Mouse (Mus musculus) macrophage (primary cell): ENCODE results near the gene Sap30bp. TPM values are rescaled to one million over a fixed set of nuclear protein-coding genes. Genes with fewer than 3 reads are reported as not detected.

ENCODE experiments used
- H3K27ac ChIP-seq: fragments of 350-480 bp; formaldehyde crosslinking; 2 replicates; pipeline ENCODE4 v1.9.0; 2021
- H3K36me3 ChIP-seq: fragments of 350-480 bp; formaldehyde crosslinking; 2 replicates; pipeline ENCODE4 v1.9.0; 2021; ENCODE audit errors: inconsistent target
- H3K4me3 ChIP-seq: fragments of 350-480 bp; formaldehyde crosslinking; 2 replicates; pipeline ENCODE4 v1.9.0; 2021; ENCODE audit errors: inconsistent target
- H3K79me2 ChIP-seq: fragments of 350-480 bp; formaldehyde crosslinking; 2 replicates; pipeline ENCODE4 v1.9.0; 2021; ENCODE audit errors: inconsistent target
- WGBS: methylation state at CpG from one replicate; pipeline ENCODE4 v1.1.7; 2026; ENCODE audit warnings: inconsistent platforms; ENCODE audit not compliant: missing documents; 5-methylcytosine and 5-hydroxymethylcytosine counted together
- polyA plus RNA-seq: library from polyadenylated mRNA; stranded (reverse); fragments of 250-400 nt; gene quantifications from 3 replicates; pipeline ENCODE4 v1.2.4, GENCODE M21; 2018; ENCODE audit warnings: inconsistent platforms
- total RNA-seq, 78 experiments: library from RNA; depleted of rRNA; stranded (reverse); fragments of 250-400 nt; gene quantifications; 1 replicate in 9 of 78; 2 replicates in 24 of 78; 3 replicates in 43 of 78; 4 replicates in 2 of 78; pipeline ENCODE4 v1.2.4; 2018; ENCODE audit warnings: inconsistent platforms in 56 of 78

The Sap30bp gene
- total RNA-seq (2018; cell fraction: chromatin; rRNA removed) = 10 to 100 TPM; 33.7 to 89.1 (median 62.3) TPM
- 10 to 100 TPM; 22.2 to 50.3 (median 32.8) TPM for total RNA-seq (2018; cell fraction: cytosol; rRNA removed)
- 10 to 100 TPM; 17.5 to 45.1 (median 31.4) TPM for total RNA-seq (2018; cell fraction: nucleus; rRNA removed)
- polyA plus RNA-seq = 25.1 to 51.8 TPM (median 29.4 TPM) in 3 replicates

DNA sequence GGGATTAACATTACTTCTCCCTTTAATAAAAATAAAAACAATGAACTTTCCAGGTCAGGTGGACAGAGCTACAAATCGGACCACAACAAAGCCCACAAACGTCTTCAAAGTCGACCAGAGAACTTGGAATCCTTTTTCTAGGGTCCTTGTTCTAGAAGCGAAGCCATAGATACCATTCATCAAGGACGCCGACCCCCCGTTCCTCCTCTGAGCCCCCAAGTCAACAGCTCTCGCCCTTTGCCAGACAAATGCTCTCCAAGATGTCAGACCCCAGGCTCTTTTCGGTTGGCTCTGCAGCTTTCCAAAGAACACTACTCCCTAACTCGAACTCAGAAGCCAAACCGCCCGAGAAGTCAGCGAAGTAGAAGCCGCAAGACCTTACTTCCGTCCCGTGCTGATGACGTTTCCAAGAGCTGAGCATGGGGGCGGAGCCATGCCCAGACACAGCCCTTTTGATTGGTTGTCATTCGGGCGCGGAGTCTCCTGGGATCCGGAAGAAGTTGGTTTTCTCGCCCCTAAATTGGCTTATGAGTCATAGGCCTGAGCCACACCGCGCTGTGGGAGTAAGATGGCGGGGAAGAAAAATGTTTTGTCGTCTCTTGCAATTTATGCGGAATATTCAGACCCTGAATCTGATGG is at the start of gene Sap30bp, which contains the start of gene Recql5:
Gene Sap30bp (plus strand): TSS at position 175 of the 639 bp plus-strand sequence.
Gene Recql5 (minus strand): TSS at position 370 of the 639 bp plus-strand sequence.
- whole genome bisulfite sequencing = under 1% methylated on average over 28 of the region's 28 CpGs
- Histone ChIP-seq H3K27ac (peak within 1 kb of the TSS; percentile 51), H3K79me2 (peaks cover 57% of the 10 kb centered on the region), H3K4me3 (peak within 1 kb of the TSS; percentile 99), H3K36me3 (peaks cover 31% of the 10 kb centered on the region)

DNA sequence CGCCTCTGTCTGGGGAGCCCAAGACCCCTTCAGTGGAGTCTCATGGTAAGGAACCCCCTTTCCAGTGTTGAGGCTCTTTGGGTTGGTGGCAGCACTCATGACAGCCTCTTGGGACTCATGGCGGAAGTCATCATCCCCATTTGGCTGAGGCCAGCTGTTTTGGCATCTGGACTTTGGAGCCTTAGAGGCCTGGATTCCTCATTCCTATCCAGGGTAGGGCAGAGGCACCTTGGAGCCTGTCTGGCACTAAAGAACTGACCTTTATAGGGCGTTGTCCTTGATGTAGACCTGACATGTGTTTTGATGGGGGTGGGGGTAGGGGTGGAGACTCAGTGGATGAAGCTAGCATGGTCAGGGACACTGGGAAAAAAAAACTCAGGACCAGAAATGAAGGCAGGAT is 48.7 kb upstream of the Sap30bp start:
- Histone ChIP-seq H3K27ac (no peak overlapping the region), H3K36me3 (no peaks in the 10 kb centered on the region), H3K4me3 (no peak overlapping the region), H3K79me2 (no peaks in the 10 kb centered on the region)
- 100% methylated on average over 3 of the region's 3 CpGs for WGBS

DNA sequence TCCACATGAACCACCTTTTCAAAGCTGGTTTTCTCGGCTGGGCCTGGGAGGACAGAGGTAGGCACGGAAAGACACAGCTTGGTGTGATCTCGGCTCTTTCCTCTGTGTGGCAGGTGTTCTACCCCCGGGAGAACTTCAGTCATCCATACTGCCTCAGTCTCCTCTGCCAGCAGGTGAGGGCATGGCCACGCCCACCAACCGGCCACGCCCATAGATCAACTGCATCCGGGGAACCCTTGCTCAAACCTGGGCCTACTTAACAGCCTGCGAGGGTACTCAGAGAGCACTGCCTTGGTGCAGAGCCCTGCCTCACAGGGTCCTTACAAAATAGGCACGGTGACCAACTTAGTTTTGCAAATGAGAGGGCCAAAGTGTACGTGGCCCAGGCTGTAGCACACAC is 47.8 kb upstream of the Sap30bp start:
- no peaks in the 10 kb centered on the region for H3K36me3 ChIP-seq
- no peak overlapping the region for H3K4me3 ChIP-seq
- no peak overlapping the region for H3K27ac ChIP-seq
- 90% methylated on average over 11 of the region's 11 CpGs for WGBS
- H3K79me2 ChIP-seq = no peaks in the 10 kb centered on the region

DNA sequence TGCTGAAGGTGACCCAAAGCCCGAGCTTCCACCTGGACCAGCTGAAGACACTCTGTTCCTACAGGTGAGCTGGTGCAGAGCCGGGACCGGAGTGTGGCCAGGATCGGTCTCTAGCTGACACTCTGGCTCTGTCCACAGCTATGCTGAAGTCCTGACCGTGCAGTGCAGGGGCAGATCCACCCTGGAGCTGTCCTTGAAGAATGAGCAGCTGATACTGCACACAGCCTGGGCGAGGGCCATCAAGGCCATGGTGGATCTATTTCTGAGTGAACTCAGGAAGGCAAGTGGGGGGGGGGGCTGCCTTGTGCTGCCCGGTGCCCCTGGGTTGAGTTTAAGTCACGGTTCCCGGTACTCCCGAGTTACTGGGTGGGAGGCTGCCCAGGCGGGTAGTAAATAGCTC is 46.6 kb upstream of the Sap30bp start:
- 97% methylated on average over 11 of the region's 11 CpGs for WGBS
- H3K27ac ChIP-seq = no peak overlapping the region
- H3K79me2 ChIP-seq = no peaks in the 10 kb centered on the region
- no peak overlapping the region for H3K4me3 ChIP-seq
- no peaks in the 10 kb centered on the region for H3K36me3 ChIP-seq

DNA sequence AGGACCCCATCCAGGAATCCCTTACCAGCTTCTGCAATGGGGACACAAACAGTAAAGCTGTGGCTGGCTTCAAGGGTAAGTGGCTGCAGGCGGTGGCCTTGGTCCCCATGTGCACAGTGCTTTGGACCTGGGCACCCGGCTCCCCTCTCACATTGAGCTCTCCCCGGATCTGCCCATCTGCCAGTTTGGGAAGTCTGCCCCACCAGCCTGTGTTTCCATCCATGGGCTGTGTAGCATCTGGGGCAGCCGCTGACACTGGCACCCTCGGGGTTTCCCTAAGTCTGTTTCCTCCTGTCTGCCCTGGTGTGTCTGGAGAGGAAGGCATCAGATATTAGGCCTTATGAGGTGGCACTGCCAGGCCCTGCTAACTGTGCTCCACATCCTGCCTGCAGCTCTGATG is 45.1 kb upstream of the Sap30bp start:
- Histone ChIP-seq H3K27ac (no peak overlapping the region), H3K36me3 (no peaks in the 10 kb centered on the region; the same call in 1 of the 2 replicates), H3K4me3 (no peak overlapping the region), H3K79me2 (no peaks in the 10 kb centered on the region)
- 67% methylated on average over 5 of the region's 5 CpGs for WGBS

DNA sequence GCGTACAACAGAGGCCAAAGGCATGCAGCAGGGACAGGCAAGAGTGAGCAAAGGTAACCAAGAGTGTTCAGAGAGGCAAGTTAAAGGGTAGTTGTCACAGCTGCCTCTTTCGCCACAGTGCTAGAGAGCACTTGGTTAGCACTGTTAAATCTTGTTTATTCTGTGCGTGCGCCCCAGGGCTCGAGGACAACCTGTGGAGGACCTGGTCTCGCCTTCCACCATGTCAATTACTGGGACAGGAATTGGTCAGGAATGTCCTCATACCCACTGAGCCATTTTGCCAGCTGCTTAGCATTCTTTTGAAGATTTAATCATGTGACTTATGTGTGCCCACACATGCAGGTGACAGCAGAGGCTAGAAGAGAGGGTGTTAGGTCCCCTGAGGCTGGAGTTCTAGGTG is 43.9 kb upstream of the Sap30bp start:
- Histone ChIP-seq H3K4me3 (no peak overlapping the region), H3K27ac (no peak overlapping the region), H3K79me2 (no peaks in the 10 kb centered on the region), H3K36me3 (peaks cover 7% of the 10 kb centered on the region; the same call in 1 of the 2 replicates)
- 92% methylated on average over 6 of the region's 6 CpGs for WGBS

DNA sequence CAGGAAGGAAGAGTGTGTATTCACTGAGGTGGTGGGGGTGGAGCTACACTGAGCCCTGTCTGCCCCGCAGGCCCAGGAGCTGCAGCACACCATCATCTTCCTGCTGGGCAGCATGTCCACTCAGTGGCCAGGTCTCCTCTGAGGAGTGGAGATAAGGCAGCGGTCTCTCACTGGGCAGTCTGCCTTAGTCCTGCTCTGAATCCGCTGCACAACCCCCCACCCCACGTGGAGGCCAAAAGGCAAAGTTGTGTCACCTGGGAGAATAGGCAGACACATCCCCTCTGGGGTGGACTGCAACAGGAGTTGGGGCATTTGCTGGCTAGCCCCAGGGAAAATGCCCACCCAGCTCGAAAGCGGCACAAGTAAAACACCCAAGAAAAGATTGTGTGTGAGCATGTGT is 40.9 kb upstream of the Sap30bp start:
- peaks cover 36% of the 10 kb centered on the region for H3K36me3 ChIP-seq
- no peak overlapping the region for H3K4me3 ChIP-seq
- WGBS = 90% methylated on average over 6 of the region's 6 CpGs

DNA sequence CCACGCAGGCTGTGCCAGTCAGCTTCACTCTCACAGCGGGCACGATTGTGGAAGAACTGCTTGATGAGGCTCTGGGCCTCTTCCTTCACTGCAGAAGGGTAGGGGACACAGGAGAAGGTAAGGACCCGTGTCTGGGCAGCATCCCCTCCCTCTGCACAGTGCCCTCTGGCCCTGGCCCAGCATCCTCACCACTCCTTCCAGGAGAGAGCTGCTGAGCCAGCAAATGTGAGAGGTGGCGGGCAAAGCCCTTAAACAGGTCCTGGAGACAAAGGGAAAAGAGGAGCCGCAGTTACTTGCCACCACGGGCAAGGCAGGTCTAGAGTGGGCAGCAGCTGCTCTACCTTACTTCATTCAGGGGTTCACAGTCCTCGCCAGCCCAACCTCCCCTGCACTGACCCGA is 40.0 kb upstream of the Sap30bp start:
- no peak overlapping the region for H3K4me3 ChIP-seq
- no peak overlapping the region for H3K27ac ChIP-seq
- H3K36me3 ChIP-seq = peaks cover 42% of the 10 kb centered on the region
- WGBS = 95% methylated on average over 9 of the region's 9 CpGs
- H3K79me2 ChIP-seq = no peaks in the 10 kb centered on the region

More for the DNA sequence above, 40.9 kb upstream of the Sap30bp start:
- H3K79me2 ChIP-seq = no peaks in the 10 kb centered on the region
- H3K27ac ChIP-seq = no peak overlapping the region

DNA sequence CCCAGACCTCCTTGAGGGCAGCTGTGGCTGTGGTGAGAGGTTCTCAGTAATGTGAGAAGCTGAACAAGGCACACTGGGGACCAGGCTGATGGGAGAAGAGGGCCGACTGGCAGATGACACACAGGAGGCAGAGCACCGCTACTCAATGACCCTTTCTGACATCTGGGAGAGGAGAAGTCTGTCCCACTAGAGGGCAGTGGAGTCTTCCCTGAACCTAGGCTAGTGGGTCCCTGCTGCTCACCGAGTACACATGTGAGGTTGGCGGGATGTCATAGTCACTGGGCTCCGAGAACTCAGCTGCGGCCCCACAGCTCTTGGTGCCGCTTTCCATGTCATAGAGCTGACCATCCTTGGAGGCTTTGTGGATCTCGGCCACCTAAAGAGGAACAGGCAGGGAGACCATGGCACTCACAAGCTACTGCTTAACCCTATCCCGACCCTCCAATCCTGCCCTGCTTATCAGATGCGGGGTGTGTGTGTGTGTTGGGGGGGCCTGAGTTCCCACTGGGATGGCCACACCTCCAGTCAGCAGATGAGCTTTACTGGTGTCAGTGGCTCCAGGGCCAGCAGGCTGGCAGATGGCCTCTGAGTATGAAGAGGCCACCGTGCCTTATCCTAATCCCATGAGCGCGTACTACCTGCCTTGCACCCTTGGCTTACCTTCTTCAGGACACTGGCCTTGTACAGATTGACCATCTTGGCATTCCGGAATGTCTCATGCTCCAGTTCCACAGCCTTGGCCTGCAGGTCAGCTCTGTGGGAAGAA is 38.1 kb upstream of the Sap30bp start:
- WGBS = 79% methylated on average over 14 of the region's 14 CpGs
- H3K4me3 ChIP-seq = no peak overlapping the region
- peaks cover 42% of the 10 kb centered on the region for H3K36me3 ChIP-seq
- H3K27ac ChIP-seq = no peak overlapping the region
- no peaks in the 10 kb centered on the region for H3K79me2 ChIP-seq

DNA sequence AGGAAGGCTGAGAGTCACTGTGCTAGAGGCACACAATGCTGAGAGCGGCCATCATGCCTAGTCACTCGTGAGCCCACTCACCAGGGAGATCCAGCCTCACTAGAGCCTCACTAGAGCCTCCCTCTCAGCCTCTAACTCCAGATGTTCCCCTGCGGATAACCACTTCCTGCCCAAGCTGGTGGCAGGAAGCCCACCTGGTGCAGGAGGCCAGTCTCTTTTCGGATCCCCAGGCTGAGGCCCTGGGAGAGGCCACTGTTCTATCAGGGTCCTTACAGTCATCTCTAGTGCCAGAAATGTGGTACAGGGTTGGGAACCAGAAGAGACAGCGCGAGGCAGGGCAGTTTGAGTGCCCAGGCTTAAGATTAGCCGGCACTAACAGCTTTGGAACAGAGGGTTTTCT is 34.6 kb upstream of the Sap30bp start:
- no peak overlapping the region for H3K27ac ChIP-seq
- no peak overlapping the region for H3K4me3 ChIP-seq
- peaks cover 41% of the 10 kb centered on the region for H3K36me3 ChIP-seq
- H3K79me2 ChIP-seq = no peaks in the 10 kb centered on the region
- 66% methylated on average over 7 of the region's 7 CpGs for WGBS

DNA sequence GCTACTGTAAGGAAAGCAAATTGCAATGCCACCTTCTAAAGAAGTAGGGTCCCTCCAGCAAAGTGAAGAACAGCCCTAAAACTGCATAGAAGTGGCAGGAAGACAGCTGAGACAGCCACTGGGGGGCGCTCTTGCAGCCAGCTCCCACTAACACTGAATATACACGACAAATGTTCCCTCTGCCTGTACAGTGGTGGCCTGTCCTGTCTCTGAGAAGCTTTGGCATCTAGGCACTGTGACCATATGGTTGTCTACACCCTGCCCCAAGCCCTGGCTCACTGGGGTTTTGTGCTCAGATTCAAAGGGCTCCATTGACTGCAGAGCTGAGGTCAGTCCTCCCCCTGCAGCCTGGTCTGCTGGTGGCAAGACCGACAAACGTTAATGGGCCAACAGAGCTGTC is 34.2 kb upstream of the Sap30bp start:
- 13% methylated on average over 4 of the region's 4 CpGs for WGBS
- Histone ChIP-seq H3K27ac (no peak overlapping the region), H3K4me3 (no peak overlapping the region), H3K79me2 (no peaks in the 10 kb centered on the region), H3K36me3 (peaks cover 37% of the 10 kb centered on the region)

DNA sequence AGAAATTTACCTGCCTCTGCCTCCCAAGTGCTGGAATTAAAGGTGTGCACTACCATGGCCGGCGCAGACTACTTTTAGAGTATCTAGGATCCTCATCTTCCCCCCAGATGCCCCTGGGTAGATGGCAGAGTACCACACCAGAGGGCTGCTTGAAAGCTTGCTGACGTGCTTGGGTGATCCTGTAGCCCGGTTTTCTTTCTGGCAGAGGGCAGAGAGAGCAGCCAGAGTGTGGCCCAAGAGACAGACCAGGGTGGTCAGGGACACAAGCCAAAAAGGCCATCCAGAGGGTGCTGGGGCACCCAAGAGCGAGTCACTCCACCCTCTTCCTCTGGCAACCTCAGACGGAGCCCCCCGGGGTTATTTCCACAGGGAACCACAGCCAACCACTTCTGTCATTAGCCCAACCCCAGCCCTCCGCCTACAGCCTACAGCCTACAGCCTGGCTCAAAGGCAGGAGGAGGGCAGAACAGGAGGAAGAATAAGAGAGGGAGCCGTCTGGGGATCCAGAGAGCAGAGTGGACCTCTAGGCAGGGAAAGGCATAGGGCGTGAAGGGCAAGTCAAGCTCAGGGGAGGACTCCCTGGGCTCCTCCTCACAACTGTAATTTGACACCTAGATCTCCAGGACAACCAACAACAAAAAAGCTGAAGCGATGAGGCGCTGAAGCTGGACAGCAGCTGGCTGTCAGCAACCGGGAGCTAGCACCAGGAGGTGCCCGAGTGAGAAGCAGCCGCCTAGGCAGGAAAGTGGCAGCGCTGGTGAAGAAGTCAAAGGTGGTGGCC is 33.4 kb upstream of the Sap30bp start, which contains the start of gene Smim5:
Gene Smim5 (plus strand): TSS at position 481 of the 781 bp plus-strand sequence.
- no peak within 1 kb of the TSS for H3K4me3 ChIP-seq

DNA sequence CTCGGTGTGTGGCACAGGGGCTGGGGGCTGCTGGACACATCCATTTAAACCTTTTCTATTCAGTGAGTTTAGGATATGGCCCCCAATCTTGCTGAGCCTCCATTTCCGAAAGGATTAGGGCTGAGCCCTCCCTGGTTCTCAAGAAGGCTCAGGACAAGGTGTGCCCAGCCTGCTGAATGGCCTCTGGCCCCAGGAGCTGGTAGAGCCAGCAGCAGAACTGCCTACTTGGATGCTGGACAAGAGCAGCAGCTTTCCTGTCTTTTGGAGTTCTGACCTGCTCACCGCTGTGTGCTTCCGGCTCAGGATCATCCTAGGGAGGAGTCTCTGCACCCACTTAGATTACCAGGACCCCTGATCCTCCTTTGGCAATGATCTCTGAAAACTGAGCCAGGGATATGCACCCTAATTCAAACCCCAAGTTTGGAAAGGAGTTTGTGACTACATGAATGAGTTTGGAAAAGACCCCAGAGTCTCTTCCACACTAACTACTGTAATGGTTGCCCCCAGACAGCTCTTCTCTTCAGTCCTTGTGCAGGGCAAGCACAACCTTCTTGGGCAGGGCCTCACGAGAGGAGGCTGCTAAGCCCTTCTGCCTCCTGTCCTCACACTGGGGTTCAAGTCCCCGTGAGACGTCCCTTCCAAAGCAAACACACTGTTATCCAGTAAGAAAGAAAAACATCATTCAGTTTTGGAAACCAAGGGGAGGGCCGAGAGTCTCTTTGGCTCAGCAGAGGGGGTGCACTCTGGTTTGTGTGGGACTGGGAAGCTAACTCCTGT is 32.3 kb upstream of the Sap30bp start:
- no peak overlapping the region for H3K4me3 ChIP-seq

More for the DNA sequence above, 33.4 kb upstream of the Sap30bp start, which contains the start of gene Smim5:
- Histone ChIP-seq H3K27ac (no peak within 1 kb of the TSS), H3K79me2 (no peaks in the 10 kb centered on the region), H3K36me3 (peaks cover 30% of the 10 kb centered on the region)
- 44% methylated on average over 16 of the region's 16 CpGs for WGBS

More for the DNA sequence above, 32.3 kb upstream of the Sap30bp start:
- WGBS = 78% methylated on average over 8 of the region's 8 CpGs
- Histone ChIP-seq H3K79me2 (no peaks in the 10 kb centered on the region), H3K27ac (no peak overlapping the region), H3K36me3 (peaks cover 21% of the 10 kb centered on the region)
